Mouse (Mus musculus) adrenal gland, adult 8-10 months (tissue): ENCODE measurements around the gene Gnao1. TPM values are rescaled to one million over a fixed set of nuclear protein-coding genes. Genes with fewer than 3 reads are reported as not detected.

Experiments
- DNase-seq: peaks from one replicate; pipeline ENCODE4 v3.0.0; 2022
- total RNA-seq, 4 experiments: library from RNA; stranded (reverse); gene quantifications; 2 replicates each; pipeline ENCODE4 v1.2.4; 2022

Gene Gnao1
- 10 to 100 TPM; 29.7 to 54.8 (median 40.0) TPM for total RNA-seq

- DNase-seq: no peak
Observed at GRCm38 (mm10) chr8:93809686-93810027, at the start of gene Gnao1. Gene Gnao1 (plus strand): TSS chr8:93809966.

DNA sequence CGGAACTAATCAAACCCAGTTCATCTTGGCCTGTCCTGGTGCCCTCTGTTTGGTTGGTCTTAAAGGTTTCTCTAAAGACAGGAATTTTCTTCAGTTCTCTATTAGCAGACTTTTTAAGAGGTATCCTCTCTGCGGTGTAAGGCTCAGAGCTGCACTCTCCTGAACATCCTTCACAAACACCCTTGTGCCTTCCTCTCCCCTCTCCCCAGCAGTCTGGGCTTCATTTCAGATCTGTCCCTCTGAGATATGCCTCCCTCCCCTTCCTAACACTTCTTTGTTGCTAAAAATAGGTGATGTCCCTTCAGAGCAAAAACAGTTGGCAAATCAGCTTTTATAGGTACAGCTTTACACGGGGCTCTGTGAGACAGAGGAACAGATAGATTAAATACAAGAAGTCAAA is 32.2 kb upstream of the Gnao1 start:
- DNase-seq: no peak

DNA sequence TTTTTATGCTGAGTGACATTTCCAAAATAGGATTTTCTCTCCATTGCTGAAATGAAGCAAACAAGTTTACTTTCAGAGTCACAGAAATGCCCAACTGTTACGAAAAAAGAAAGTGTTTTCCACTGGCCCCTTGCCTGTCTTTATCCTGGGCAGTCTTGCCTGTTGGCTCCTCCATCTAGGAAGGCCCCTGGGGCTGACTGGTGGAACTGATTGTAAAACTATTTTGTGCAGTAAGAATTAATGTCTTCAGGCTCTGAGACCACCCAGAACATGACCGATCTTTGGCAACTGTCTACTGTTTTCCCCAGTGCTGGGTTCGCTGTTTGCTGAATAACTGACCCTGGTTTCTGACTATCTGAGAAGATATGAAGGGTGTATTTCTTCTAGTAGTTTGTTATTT is 540 bp upstream of the Gnao1 start:
- no peak for DNase-seq

DNA sequence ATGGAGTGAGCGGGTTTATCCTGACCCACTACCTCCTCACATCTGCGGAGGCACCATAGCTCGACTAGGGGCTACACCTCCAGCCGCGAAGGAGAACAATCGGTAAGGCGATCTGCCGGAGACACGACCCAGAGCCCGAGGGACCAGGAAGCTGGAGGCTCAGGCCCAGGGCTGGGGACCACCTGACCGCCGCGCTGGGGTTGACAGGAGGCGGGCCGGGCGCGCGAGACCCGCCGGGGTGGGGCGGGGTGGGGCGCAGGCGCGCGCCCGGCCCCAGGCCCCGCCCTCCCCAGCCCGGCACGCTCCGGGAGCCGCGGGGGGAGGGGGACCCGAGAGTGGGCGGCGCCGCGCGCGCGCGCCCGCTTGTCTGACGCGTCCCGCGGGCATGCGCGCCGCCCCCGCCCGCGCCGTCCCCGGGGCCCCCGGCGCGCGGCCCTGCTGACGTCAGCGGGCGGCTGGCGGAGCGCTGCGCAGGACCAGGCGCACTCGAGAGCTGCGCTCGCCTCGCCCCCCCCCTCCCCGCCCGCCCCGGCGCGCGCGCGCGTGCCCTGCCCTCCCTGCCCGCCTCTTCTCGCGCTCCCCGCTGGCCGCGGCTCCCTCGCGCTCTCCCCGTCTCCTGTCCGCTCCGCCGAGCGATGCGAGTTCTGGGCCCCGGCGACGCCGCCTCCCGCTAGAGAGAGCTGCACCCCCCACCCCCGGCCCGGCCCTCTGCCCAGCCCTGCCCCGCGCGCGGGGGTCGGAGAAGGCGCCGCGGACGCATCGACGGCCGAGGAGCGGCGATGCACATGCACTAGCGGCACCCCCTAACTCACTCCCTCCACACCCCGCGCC is 477 bp downstream of the Gnao1 start:
- DNase-seq: peak; percentile 50

- no peak for DNase-seq
Observed at GRCm38 (mm10) chr8:93810859-93811602, 1.3 kb downstream of the Gnao1 start.

DNA sequence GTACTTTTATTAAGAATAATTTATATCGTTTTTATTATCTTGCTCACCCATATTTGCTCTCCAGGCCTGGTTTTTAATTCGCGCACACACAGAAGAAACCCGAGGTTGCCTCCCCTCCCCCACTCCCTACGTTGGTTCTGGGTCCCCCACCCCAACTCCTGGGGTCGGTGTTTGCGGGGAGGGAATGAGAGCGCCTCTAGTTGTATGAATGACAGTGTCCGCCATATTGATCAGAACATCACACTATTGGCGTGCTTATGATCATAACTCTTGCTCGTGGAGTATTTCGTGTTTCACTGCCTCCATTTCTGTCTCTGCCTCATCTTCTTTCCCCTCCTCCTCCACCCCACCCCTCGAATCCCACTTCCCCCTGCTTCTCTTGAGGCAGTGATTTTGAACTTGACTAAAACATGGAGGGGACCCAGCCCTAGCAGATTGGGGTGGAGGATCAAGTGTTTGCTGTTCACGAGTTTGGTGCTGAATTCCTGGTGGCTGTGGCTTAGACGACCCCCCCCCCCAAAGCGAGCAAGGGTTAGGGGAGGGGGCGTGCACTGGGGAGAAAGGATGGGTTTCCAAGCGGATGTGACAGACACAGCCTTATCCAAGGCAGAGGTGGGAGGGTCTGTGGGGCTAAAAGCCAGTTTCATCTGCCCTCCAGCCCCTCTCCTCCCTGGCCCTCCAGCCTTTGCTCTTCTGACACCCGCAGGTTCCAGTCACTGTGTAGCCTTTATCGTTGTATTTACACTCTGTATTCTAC is 2.1 kb downstream of the Gnao1 start:
- no peak for DNase-seq

DNA sequence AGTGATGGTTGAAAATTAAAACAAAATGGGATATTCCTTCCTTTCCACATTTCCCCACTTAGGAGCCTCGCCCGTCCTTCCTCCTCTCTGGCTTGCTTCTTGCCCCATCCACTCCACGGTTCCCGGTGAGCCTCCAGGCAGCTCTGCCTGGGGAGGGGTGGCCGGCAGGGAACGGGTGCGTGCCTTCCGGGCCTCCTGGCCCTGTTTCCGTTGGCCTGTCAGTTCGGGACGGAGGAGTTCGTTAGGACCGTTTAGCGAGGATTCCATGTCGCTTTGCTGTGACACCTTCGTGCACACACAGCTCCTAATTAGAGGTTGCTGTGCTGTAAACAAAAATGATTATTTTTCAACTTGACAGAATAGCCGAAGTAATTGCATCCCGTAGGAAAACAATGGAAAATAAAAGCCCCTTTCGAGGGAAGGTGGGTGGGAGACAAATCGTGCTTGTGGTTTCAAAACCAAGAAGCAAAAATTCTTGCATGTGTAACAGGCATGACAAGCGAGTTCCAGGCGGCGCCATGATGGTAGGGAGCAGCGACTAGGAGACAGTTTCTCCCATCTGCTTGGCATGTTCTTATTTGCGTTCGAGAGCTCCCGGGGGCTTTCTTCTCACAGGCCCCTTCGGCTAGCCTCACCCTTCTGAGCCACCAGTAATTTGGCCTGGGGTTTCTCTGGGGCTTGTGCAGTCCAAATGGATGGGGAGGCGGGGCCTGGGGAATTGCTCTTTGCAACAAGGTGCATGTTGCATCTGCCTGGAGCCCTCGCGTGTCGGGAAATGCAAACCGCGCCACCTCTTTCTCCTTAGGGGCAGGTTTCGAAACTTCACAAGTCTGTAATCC is 3.0 kb downstream of the Gnao1 start:
- DNase-seq: no peak

GRCm38 (mm10) chr8:93813405-93813761 is 3.6 kb downstream of the Gnao1 start:
- DNase-seq: peak; percentile 83

GRCm38 (mm10) chr8:93814266-93814665 is 4.5 kb downstream of the Gnao1 start:
- no peak for DNase-seq

GRCm38 (mm10) chr8:93816226-93816625 is 6.5 kb downstream of the Gnao1 start:
- DNase-seq: no peak

GRCm38 (mm10) chr8:93817366-93817765 is 7.6 kb downstream of the Gnao1 start:
- no peak for DNase-seq

- DNase-seq: no peak
Observed at GRCm38 (mm10) chr8:93819929-93820328, 10.2 kb downstream of the Gnao1 start.

DNA sequence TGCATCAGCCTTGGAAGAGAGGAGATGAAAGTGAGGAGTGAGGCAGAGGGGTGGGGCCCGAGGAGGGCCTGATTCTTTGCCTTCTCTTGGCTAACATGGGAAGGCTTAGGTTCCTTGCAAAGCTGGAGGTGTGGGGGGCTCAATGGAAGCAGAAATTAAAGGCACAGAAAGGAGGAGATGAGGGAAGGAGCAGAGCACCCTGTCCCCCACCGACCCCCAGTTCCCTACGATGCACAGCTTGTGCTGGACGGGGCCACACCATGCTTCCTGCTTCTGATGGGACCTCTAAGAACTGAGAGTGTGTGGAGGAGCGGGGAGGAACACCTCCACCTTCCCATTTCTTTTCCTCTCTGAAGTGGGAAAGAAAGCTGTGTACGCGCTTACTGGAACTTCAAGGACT is 11.6 kb downstream of the Gnao1 start:
- no peak for DNase-seq

DNA sequence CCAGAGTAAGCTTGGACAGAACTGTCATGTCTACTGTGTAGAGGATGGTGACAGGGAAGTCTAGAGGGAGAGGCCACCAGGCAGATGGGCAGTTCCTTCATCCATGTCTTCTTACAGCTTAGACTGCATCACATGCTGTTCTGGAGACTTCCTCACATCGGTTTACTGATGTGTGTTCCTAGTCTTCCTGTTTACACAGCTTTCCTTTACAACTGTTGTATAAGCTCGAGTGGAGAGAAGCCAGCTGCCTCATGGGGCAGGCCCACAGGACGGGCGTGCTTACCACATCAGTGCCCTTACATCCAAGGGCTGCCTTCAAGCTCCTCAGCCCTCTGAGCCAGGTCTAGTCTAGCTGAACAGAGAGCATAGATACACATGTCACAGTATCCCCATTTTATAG is 15.6 kb downstream of the Gnao1 start:
- DNase-seq: no peak

DNA sequence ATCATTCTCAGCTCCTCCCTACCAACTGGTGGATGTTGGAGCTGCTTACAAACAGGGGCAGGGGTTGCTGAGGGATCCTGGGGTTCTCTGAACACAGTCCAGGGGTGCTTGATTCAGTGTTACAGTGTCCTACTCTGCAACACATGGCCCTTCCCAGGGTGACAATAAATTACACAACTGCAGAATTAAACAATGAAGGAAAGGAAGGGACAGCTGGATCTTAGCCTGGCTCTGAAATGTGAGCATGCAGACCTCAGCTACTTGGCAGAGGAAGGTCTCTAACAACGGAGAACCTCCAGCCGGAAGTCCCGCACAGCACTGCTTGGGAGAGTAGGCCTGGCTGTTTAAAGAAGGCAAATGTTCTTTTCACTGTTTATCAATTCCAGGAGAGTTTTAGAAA is 20.9 kb downstream of the Gnao1 start:
- no peak for DNase-seq

GRCm38 (mm10) chr8:93835771-93836170 is 26.0 kb downstream of the Gnao1 start:
- DNase-seq: no peak

- DNase-seq: no peak
Observed at GRCm38 (mm10) chr8:93839113-93839512, 29.3 kb downstream of the Gnao1 start.

GRCm38 (mm10) chr8:93840486-93840885 is 30.7 kb downstream of the Gnao1 start:
- DNase-seq: no peak

GRCm38 (mm10) chr8:93840956-93841752 is 31.4 kb downstream of the Gnao1 start:
- peak; percentile 12 for DNase-seq

- DNase-seq: no peak
Observed at GRCm38 (mm10) chr8:93842574-93842973, 32.8 kb downstream of the Gnao1 start.

DNA sequence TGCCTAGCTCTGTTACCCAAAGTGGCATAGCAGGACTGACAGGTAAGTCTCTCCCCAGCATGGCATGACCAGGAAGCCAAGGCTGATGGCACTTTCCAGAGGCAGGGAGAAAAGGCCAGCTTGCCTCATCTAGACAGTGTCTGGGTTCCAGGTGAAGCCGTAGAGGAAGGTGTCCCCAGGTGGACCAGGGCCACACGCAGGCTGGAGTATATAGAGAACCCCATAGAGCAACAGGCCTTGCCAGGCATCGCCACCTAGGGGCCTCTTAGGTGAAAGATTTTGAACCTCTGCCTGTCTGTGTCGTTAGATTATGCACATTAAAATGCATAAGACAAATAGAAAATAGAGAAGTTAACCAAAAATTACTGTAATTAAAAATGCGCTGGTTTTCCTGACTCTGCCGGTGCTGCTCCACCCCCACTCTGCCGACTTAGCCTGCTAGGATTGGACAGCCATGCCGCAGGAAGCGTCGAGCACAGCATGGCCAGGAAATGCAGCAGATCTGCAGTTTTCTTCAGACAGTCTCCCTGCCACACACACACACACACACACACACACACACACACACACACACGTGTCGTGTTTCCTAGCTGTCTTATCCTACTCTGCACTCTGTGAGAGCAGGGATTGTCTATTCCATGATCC is 34.2 kb downstream of the Gnao1 start:
- no peak for DNase-seq
